Mouse (Mus musculus) forebrain, embryonic 12.5 days (tissue): ENCODE data around the gene 1520401A03Rik. TPM values are rescaled to one million over a fixed set of nuclear protein-coding genes. Genes with fewer than 3 reads are reported as not detected.

Experiments used
- ATAC-seq: fragments of 200-750 bp; cut with Nextera tagmentation; 2 replicates; pipeline ENCODE4 v1.8.0; 2017; ENCODE audit warnings: moderate TSS enrichment; ENCODE audit not compliant: low FRiP score
- H3K27ac ChIP-seq: fragments of 300-500 bp; sonication (generic); 2 replicates; pipeline ENCODE4 v1.5.1; 2016; ENCODE audit warnings: mild to moderate bottlenecking
- H3K27me3 ChIP-seq: fragments of 300-500 bp; sonication (generic); 2 replicates; pipeline ENCODE4 v1.6.1; 2016; ENCODE audit warnings: mild to moderate bottlenecking
- H3K36me3 ChIP-seq: fragments of 300-500 bp; sonication (generic); replicated peaks from 2 replicates; pipeline ENCODE4 v1.6.1; 2016; ENCODE audit warnings: mild to moderate bottlenecking
- H3K4me1 ChIP-seq: fragments of 300-500 bp; sonication (generic); 2 replicates; pipeline ENCODE4 v1.6.1; 2016
- H3K4me2 ChIP-seq: fragments of 300-500 bp; sonication (generic); 2 replicates; pipeline ENCODE4 v1.6.1; 2016; ENCODE audit warnings: mild to moderate bottlenecking, moderate library complexity
- H3K4me3 ChIP-seq: fragments of 300-500 bp; sonication (generic); replicated peaks from 2 replicates; pipeline ENCODE4 v1.5.1; 2016; ENCODE audit warnings: mild to moderate bottlenecking
- H3K9ac ChIP-seq: fragments of 300-500 bp; sonication (generic); 2 replicates; pipeline ENCODE4 v1.6.1; 2016; ENCODE audit warnings: mild to moderate bottlenecking
- H3K9me3 ChIP-seq: fragments of 300-500 bp; sonication (generic); 2 replicates; pipeline ENCODE4 v1.6.1; 2016
- WGBS: fragments of 180-500 bp; shearing (Covaris S2); methylation state at CpG from one replicate; pipeline ENCODE4 v1.1.7; 2016; 5-methylcytosine and 5-hydroxymethylcytosine counted together
- polyA plus RNA-seq: library from polyadenylated mRNA; unstranded; fragments of >200 nt; fragmentation: Nextera tagmentation; extraction: Ambion mirVana; gene quantifications from 2 replicates; pipeline ENCODE4 v1.2.1, GENCODE M21; 2016

1520401A03Rik gene
- polyA plus RNA-seq, 1 experiment from 2014 or later = not detected

DNA sequence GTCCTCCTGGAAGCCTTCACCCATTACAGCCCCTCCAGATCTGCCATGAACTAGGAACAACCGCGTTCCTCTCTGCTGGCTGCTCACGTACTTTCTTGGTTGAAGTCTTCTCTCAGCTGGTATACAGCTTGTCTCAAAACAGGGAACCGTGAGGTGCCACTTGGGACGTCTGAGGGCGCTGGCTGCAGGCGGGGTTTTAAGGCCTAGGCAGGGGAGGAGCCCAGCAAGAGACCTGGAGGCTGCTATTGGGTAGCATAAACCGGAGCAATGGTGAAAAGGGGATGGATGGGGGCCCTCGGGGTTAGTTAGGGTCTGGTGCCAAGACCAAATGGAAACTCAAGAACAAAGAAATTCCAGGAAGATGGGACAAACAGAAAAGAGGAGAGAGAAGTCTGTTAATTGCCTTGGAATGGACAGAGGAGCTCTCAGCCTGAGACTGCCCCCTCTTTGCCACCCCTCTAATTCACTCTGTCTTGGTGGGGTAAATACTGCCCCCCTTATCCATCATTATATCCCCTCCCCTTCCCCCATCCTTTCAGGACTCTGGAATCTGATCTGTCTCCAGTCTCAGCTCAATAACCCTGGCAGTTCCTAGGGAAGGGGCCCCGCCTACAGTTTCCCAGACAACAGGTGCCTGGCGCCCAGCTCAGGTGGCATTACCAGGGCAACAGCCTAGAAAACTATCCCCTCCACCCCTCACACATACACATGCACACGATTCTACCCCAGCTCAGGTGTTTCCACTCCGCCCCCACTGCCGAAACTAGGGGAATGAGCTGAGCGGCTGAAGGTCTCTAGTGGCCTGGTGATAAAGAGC lies 38.5 kb downstream of the 1520401A03Rik start, which contains the start of gene Cldn9:
Gene Cldn9 (minus strand): TSS at position 171 of the 817 bp plus-strand sequence.
- 13% methylated on average over 15 of the region's 15 CpGs for WGBS

DNA sequence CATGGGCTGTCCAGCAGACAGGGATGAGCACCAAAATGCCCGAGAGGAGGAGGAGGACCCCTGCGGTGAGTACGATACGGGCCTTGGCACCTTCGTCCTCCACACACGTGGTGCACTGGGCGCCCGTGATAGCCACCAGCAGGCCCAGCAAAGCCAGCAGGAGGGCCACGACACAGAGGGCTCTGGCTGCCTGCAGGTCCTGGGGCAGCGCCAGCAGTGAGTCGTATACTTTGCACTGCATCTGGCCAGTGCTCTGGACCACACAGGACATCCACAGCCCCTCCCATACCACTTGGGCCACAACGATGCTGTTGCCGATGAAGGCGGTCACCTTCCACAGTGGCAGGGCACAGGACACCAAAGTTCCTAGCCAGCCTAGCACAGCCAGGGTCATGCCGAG lies 39.4 kb downstream of the 1520401A03Rik start:
- Histone ChIP-seq H3K4me3 (peak overlapping the region; percentile 19), H3K4me1 (peaks cover 15% of the 10 kb centered on the region), H3K9ac (no peak overlapping the region), H3K36me3 (no peaks in the 10 kb centered on the region), H3K27ac (no peak overlapping the region), H3K27me3 (peaks cover 65% of the 10 kb centered on the region), H3K9me3 (no peaks in the 10 kb centered on the region), H3K4me2 (peak overlapping the region; percentile 34)
- WGBS = 25% methylated on average over 15 of the region's 15 CpGs
- peak; percentile 39; the same call in 1 of the 2 replicates for ATAC-seq

More for the DNA sequence above, 38.5 kb downstream of the 1520401A03Rik start, which contains the start of gene Cldn9:
- peak within 1 kb of the TSS; percentile 19 for H3K4me3 ChIP-seq
- H3K36me3 ChIP-seq = no peaks in the 10 kb centered on the region
- peaks cover 56% of the 10 kb centered on the region for H3K27me3 ChIP-seq
- H3K9ac ChIP-seq = no peak within 1 kb of the TSS
- H3K4me2 ChIP-seq = peak within 1 kb of the TSS; percentile 34
- H3K27ac ChIP-seq = no peak within 1 kb of the TSS
- peak; percentile 71; the same call in 1 of the 2 replicates for ATAC-seq
- H3K4me1 ChIP-seq = peaks cover 15% of the 10 kb centered on the region
- H3K9me3 ChIP-seq = no peaks in the 10 kb centered on the region

DNA sequence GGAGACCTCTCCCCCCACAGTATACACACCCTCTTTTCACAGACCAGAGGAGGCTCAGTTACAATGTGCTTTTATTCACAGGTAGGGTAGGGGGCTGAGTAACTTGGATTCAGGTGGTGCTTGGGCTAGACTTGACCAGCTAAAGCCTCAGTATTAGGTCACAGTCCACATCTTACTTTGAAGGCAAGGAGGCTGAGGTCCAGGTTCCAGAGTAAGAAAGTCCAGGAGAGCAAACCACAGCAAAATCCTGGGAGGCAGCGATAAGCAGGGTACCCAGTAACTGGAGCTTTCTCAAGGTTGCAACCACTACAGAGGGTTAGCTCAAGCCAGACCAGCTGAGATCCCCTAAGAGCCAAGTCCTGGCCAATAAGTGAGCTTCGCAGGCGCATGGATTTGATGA lies 40.1 kb downstream of the 1520401A03Rik start:
- peak overlapping the region; percentile 19; the same call in 1 of the 2 replicates for H3K4me3 ChIP-seq
- no peak overlapping the region for H3K9ac ChIP-seq
- H3K36me3 ChIP-seq = no peaks in the 10 kb centered on the region
- no peak for ATAC-seq
- peak overlapping the region; percentile 34; the same call in 1 of the 2 replicates for H3K4me2 ChIP-seq
- 69% methylated on average over 3 of the region's 3 CpGs for WGBS
- no peaks in the 10 kb centered on the region for H3K9me3 ChIP-seq
- peaks cover 72% of the 10 kb centered on the region for H3K27me3 ChIP-seq
- H3K4me1 ChIP-seq = peaks cover 15% of the 10 kb centered on the region
- H3K27ac ChIP-seq = no peak overlapping the region

DNA sequence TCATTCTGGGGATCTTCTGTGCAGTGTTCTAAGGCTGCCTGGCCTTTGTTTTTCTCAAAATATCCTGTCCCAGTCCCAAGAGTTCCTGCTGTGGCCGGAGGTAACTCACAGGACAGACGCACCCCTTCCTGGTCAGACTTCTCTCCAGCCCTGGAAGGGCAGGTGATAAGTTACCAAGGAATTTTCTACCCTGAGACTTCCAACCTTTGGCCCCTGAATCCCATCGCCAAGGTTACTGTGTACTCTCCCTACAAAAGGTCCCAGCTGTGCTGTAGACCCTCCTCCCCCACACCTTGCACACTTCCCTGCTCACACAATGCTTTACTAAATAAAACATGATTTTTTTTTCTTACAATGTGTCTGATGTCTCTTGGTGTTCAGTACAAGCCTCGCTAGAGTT lies 40.5 kb downstream of the 1520401A03Rik start:
- H3K4me3 ChIP-seq = no peak overlapping the region
- H3K9me3 ChIP-seq = no peaks in the 10 kb centered on the region
- no peak overlapping the region for H3K27ac ChIP-seq
- H3K4me2 ChIP-seq = no peak overlapping the region
- H3K9ac ChIP-seq = no peak overlapping the region
- peaks cover 72% of the 10 kb centered on the region for H3K27me3 ChIP-seq
- H3K36me3 ChIP-seq = no peaks in the 10 kb centered on the region
- no peak for ATAC-seq
- WGBS = 70% methylated on average over 4 of the region's 4 CpGs
- H3K4me1 ChIP-seq = peaks cover 20% of the 10 kb centered on the region

DNA sequence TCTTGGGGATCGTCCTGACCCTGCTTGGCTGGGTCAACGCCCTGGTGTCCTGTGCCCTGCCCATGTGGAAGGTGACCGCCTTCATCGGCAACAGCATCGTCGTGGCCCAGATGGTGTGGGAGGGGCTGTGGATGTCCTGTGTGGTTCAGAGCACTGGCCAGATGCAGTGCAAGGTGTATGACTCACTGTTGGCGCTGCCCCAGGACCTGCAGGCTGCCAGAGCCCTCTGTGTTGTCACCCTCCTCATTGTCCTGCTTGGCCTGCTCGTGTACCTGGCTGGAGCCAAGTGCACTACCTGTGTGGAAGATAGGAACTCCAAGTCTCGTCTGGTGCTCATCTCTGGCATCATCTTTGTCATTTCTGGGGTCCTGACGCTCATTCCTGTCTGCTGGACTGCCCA lies 41.5 kb downstream of the 1520401A03Rik start:
- WGBS = 82% methylated on average over 10 of the region's 10 CpGs
- Histone ChIP-seq H3K27ac (no peak overlapping the region), H3K36me3 (no peaks in the 10 kb centered on the region), H3K4me2 (no peak overlapping the region), H3K9me3 (no peaks in the 10 kb centered on the region), H3K4me3 (no peak overlapping the region), H3K9ac (no peak overlapping the region), H3K27me3 (peaks cover 79% of the 10 kb centered on the region), H3K4me1 (peaks cover 30% of the 10 kb centered on the region)
- ATAC-seq = no peak

DNA sequence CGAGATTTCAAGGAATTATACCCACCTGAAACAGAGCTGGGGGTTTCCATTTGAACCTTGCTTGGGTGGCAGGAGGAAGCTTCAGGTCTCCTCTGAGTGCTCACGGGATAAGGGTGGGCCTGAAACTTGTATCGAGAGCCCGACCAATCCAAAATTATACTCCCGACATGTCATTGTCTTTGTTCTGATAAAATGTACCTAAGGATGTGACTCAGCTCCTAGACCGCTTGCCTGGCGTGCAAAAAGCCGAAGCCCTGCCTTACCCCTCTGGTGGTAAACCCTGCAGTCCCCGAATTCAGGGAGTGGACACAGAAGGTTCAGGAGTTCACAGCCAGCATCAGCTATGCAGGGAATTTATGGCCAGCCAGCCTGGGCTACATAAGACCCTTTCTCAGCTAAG lies 42.2 kb downstream of the 1520401A03Rik start:
- WGBS = 81% methylated on average over 9 of the region's 9 CpGs
- Histone ChIP-seq H3K9ac (no peak overlapping the region), H3K27me3 (peaks cover 86% of the 10 kb centered on the region), H3K27ac (no peak overlapping the region), H3K4me2 (no peak overlapping the region), H3K4me1 (peaks cover 35% of the 10 kb centered on the region), H3K9me3 (no peaks in the 10 kb centered on the region), H3K4me3 (no peak overlapping the region), H3K36me3 (no peaks in the 10 kb centered on the region)
- ATAC-seq = no peak

DNA sequence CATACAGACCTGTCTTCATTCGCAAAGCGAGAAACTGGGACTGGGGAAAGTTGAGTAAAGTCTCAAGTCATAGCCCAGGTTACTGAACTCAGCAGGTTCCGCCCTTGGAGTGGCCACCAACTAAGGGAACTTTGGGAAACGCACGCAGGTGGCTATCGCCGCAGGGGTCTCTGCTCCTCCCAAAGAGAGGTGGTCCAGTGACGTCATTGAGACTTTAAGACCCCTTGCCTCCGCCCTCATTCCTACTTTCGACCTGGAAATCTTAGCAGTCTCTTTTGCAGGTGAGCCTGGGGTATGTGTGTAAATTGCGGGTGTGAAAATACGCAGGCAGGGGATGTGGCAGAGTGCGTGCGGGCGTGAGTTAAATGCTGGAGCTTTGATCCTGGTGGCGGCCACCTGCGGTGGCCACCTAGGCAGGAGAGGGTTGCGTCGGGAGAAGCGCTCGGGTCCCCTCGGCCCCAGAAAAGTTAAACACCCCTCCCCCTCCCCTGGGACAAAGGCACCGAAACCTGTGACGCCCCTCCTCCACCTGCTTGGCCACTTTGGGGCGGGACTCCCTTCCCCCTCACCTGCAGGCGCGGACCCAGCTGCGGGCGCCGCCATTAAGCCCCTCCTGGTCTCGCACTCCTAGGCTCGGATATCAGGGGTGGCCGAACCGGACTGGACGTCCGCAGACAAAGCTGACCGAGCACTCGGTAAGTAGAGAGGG lies 43.3 kb downstream of the 1520401A03Rik start, which contains the start of gene Cldn6:
Gene Cldn6 (plus strand): TSS at position 123 of the 709 bp plus-strand sequence.
- H3K36me3 ChIP-seq = no peaks in the 10 kb centered on the region
- ATAC-seq = no peak
- whole genome bisulfite sequencing = 2% methylated on average over 38 of the region's 38 CpGs
- H3K4me1 ChIP-seq = peaks cover 36% of the 10 kb centered on the region
- no peak within 1 kb of the TSS for H3K9ac ChIP-seq
- no peak within 1 kb of the TSS for H3K27ac ChIP-seq
- peak within 1 kb of the TSS; percentile 42 for H3K4me2 ChIP-seq
- peaks cover 92% of the 10 kb centered on the region for H3K27me3 ChIP-seq
- H3K4me3 ChIP-seq = peak within 1 kb of the TSS; percentile 25
- no peaks in the 10 kb centered on the region for H3K9me3 ChIP-seq

DNA sequence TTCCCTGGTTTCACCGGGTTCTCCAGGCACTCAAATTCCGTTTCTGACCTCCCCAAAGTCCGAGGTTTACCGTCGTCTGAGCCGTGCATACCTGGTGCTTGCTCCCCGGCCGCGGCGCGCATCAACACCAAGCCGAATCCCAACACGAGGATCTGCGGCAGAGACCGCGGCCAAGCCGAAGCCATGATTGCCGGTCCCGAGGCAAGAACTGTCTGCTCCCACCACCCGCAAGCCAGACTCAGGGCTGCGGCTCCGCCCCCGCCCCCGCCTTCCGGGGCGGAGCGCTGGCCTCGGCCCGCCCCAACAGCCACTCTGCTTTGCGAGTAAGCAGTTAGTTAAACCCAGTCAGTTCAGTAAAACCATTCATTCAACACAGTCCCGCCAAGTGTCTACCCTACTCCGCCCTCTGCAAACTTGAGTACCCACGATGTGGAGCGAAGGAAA lies 45.3 kb downstream of the 1520401A03Rik start, which contains the start of gene Tnfrsf12a:
Gene Tnfrsf12a (minus strand): TSS at position 233 of the 444 bp plus-strand sequence.
- peak within 1 kb of the TSS; percentile 49 for H3K4me3 ChIP-seq
- peaks cover 41% of the 10 kb centered on the region for H3K4me1 ChIP-seq
- no peaks in the 10 kb centered on the region for H3K36me3 ChIP-seq
- H3K9ac ChIP-seq = peak within 1 kb of the TSS; percentile 57
- peaks cover 72% of the 10 kb centered on the region for H3K27me3 ChIP-seq
- no peak within 1 kb of the TSS for H3K27ac ChIP-seq
- ATAC-seq = peak; percentile 44
- peak within 1 kb of the TSS; percentile 96 for H3K4me2 ChIP-seq
- under 1% methylated on average over 34 of the region's 34 CpGs for WGBS
- no peaks in the 10 kb centered on the region for H3K9me3 ChIP-seq

DNA sequence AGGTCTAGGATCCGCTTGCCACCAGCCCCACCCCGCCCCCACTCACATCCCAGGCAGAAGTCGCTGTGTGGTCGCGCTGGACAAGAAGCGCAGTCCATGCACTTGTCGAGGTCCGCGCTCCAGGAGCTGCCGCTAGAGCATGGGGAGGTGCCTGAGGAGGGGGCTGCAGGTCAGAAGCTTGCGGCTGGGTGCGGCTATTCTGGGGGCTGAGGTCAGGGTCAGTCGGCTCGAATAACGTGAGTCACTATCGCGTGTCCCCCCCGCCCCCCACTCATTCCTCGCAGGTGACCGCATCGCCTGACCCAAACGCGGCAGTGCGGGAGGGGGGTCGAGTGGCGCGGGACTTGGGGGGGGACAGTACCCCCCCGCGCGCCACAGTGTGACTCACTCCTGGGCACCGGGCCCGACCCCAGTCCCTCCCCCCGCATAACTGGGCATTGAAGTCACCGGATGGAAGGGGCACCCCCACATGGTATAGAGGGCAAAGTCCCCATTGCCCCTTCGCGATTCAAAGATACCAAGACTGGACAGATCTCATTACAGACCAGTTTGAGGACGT lies 46.0 kb downstream of the 1520401A03Rik start:
- Histone ChIP-seq H3K4me1 (peaks cover 41% of the 10 kb centered on the region), H3K4me2 (peak overlapping the region; percentile 96), H3K4me3 (peak overlapping the region; percentile 49), H3K36me3 (no peaks in the 10 kb centered on the region), H3K9ac (peak overlapping the region; percentile 57), H3K9me3 (no peaks in the 10 kb centered on the region), H3K27ac (no peak overlapping the region), H3K27me3 (peaks cover 64% of the 10 kb centered on the region)
- WGBS = under 1% methylated on average over 33 of the region's 37 CpGs
- ATAC-seq = no peak

DNA sequence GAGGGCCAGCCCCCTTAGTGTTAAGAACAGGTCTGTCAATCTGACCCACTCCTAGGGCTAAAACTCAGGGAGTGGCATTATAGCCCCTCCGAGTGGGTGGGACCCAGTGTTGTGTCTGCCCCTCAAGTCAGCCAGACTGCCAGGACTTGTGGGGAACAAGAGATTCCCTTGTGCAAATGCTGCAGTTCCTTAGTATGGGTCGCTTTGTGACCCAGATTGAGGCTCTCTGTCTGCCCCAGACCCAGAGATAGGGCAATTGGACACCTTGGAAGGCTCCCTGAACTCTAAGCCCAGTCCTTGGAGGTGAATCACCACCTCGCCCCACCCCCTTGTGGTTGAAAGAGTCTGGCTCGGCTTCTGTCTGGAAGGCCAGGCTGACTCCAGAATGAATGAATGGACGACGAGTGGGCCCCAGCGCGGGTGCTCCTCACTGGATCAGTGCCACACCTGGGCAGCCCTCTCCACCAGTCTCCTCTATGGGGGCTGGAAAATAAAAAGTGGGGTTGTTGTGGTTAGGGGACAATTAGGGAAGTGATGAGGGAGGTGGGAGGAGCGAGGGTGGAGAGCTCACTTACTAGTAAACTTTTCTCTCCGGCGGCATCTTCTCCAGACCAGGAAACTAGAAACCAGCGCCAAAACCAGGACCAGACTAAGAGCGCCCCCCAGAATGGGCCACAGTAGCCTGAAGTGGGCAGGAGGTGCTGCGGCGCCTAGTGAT lies 46.9 kb downstream of the 1520401A03Rik start:
- H3K9me3 ChIP-seq = no peaks in the 10 kb centered on the region
- peaks cover 56% of the 10 kb centered on the region for H3K27me3 ChIP-seq
- H3K4me2 ChIP-seq = peak overlapping the region; percentile 96
- H3K27ac ChIP-seq = no peak overlapping the region
- WGBS = 12% methylated on average over 13 of the region's 15 CpGs
- peak overlapping the region; percentile 49 for H3K4me3 ChIP-seq
- no peaks in the 10 kb centered on the region for H3K36me3 ChIP-seq
- H3K9ac ChIP-seq = peak overlapping the region; percentile 57; the same call in 1 of the 2 replicates
- ATAC-seq = no peak
- peaks cover 41% of the 10 kb centered on the region for H3K4me1 ChIP-seq

DNA sequence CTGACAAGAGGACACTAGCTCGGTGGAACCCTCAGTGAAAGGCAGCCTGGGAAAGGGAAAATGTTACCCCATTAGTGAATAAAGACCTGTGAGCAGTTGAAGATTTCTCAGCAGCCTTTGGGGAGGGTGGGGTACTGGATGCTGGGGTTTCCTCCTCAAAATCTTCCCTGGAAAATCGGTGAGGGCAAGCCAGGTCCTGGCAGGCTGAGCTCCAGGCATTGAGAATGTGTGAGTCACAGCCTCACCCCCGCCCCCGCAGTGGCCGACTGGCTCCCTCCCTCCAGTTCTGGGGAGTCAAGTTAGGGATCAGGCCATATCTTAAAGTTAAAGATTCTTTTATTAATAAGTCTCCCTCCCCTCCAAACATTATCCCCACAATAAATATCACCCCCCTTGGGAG lies 47.5 kb downstream of the 1520401A03Rik start:
- peaks cover 50% of the 10 kb centered on the region for H3K27me3 ChIP-seq
- H3K4me3 ChIP-seq = no peak overlapping the region
- 0 out of 2 replicates have a peak overlapping the region, but pooled peaks have one; percentile 63 for H3K4me2 ChIP-seq
- H3K36me3 ChIP-seq = peaks cover 4% of the 10 kb centered on the region
- whole genome bisulfite sequencing = 42% methylated on average over 5 of the region's 5 CpGs
- ATAC-seq = no peak
- no peaks in the 10 kb centered on the region for H3K9me3 ChIP-seq
- H3K27ac ChIP-seq = no peak overlapping the region
- H3K4me1 ChIP-seq = peaks cover 41% of the 10 kb centered on the region
- H3K9ac ChIP-seq = no peak overlapping the region
